Mouse (Mus musculus) heart, embryonic 14.5 days (tissue): ENCODE measurements around the gene Chd1l. TPM values are rescaled to one million over a fixed set of nuclear protein-coding genes. Genes with fewer than 3 reads are reported as not detected.

ENCODE experiments used
- ATAC-seq: fragments of 200-750 bp; cut with Nextera tagmentation; 2 replicates; pipeline ENCODE4 v1.8.0; 2017; ENCODE audit warnings: low read depth, moderate TSS enrichment; ENCODE audit not compliant: insufficient number of reproducible peaks, insufficient read depth, low FRiP score
- H3K27ac ChIP-seq, 2 experiments: fragments of 200-500 bp in 1 of 2; fragments of 300-500 bp in 1 of 2; sonication (generic) in 1 of 2; replicated peaks in 1 of 2; 2 replicates each; pipeline ENCODE4 v1.5.1; 2012 to 2014; ENCODE audit warnings: low read depth in 2 of 2, low read length in 2 of 2, control low read depth in 1 of 2, mild to moderate bottlenecking in 1 of 2, mixed read lengths in 1 of 2; ENCODE audit not compliant: control insufficient read depth in 1 of 2, insufficient read depth in 1 of 2
- H3K27me3 ChIP-seq: fragments of 300-500 bp; sonication (generic); 2 replicates; pipeline ENCODE4 v1.6.1; 2014; ENCODE audit warnings: mild to moderate bottlenecking, low read length, control low read depth; ENCODE audit not compliant: control insufficient read depth, insufficient read depth
- H3K36me3 ChIP-seq: fragments of 300-500 bp; sonication (generic); 2 replicates; pipeline ENCODE4 v1.6.1; 2014; ENCODE audit warnings: mild to moderate bottlenecking, control low read depth, low read length, mixed read lengths; ENCODE audit not compliant: control insufficient read depth, insufficient read depth
- H3K4me1 ChIP-seq, 2 experiments: fragments of 200-500 bp in 1 of 2; fragments of 300-500 bp in 1 of 2; sonication (generic) in 1 of 2; 2 replicates each; pipeline ENCODE4 v1.6.1; 2012 to 2014; ENCODE audit warnings: low read length in 2 of 2, control low read depth in 1 of 2, mixed read lengths in 1 of 2; ENCODE audit not compliant: control insufficient read depth in 2 of 2, insufficient read depth in 2 of 2
- H3K4me2 ChIP-seq: fragments of 300-500 bp; sonication (generic); 2 replicates; pipeline ENCODE4 v1.6.1; 2014; ENCODE audit warnings: mild to moderate bottlenecking, low read length
- H3K4me3 ChIP-seq, 2 experiments: fragments of 200-500 bp in 1 of 2; fragments of 300-500 bp in 1 of 2; sonication (generic) in 1 of 2; 2 replicates each; pipeline ENCODE4 v1.5.1; 2012 to 2014; ENCODE audit warnings: low read length in 2 of 2, mild to moderate bottlenecking in 2 of 2, control low read depth in 1 of 2, low read depth in 1 of 2, moderate library complexity in 1 of 2; ENCODE audit not compliant: control insufficient read depth in 1 of 2, insufficient read depth in 1 of 2
- H3K9ac ChIP-seq: fragments of 300-500 bp; sonication (generic); 2 replicates; pipeline ENCODE4 v1.6.1; 2014; ENCODE audit warnings: mild to moderate bottlenecking, low read length
- H3K9me3 ChIP-seq: fragments of 300-500 bp; sonication (generic); 2 replicates; pipeline ENCODE4 v1.6.1; 2016; ENCODE audit warnings: low read length, control low read depth; ENCODE audit not compliant: control insufficient read depth
- WGBS: fragments of 180-500 bp; shearing (Covaris S2); extraction: QIAGEN DNeasy Blood & Tissue Kit; methylation state at CpG from one replicate; pipeline ENCODE4 v1.1.7; 2014; 5-methylcytosine and 5-hydroxymethylcytosine counted together
- polyA plus RNA-seq: library from polyadenylated mRNA; unstranded; fragments of >200 nt; fragmentation: Nextera tagmentation; extraction: Ambion mirVana; gene quantifications from 2 replicates; pipeline ENCODE4 v1.2.1, GENCODE M21; 2014

The Chd1l gene
- polyA plus RNA-seq, 1 experiment from 2014 or later: 14.0 TPM

DNA sequence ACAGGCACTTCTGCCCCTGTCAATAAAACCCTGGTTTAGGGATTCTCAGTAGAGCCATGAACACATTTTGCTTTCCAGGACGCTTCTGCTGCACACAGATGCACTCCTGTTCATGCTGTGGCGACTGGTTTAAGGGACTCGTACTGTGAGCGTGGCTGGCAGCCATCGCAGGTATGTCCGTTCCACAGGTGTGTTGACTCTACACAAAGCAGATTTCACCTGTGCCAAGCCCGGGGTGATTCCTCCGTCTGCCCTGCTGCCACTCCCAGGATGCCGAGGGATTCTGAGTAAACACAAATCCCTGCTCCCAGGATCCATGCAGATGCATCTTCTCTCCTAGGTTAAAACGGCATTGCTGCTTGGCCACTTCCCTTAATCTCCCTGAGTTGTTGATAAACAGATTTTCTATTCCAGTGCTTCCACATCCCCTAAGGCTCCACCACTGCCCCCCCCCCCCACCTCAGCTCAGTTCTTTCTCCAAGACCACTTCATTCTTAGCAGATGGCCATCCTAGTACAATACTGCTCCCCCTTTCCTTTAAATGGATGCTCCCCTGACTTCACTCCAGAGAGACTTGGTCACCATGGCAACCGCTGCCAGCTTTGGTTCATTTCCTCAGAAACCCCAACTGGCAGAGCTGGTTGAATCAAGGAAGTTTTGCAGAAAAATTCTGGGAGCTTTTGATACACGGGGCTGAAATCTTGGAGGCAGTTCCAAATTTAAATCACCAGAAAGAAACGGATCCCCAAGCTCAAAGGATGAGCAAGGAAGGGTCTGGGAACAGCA, 87.9 kb downstream of the Chd1l start:
- H3K36me3 ChIP-seq: no peaks in the 10 kb centered on the region
- ATAC-seq: no peak
- WGBS: 75% methylated on average over 13 of the region's 13 CpGs

DNA sequence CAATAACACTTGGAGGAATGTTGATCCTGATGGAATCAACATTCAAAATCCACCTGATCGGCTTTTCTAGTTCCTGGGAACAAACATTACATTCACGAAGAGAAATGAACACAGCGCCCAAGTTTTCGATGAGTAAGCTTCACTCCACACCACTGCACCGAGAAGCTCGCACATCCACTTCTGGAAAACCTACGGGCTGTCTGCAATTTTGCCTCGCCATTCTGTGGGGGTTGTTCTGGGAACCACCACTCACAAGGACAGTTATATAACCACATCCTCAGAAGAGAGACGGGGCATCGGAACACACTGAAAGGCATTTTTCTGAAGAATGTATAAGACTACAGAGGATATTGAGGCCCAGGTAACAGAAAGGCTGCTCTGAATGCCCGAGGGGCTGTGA, 90.1 kb downstream of the Chd1l start:
- no peaks in the 10 kb centered on the region for H3K27me3 ChIP-seq
- WGBS: 91% methylated on average over 11 of the region's 11 CpGs
- no peak for ATAC-seq
- no peak overlapping the region for H3K9ac ChIP-seq
- no peak overlapping the region for H3K27ac ChIP-seq
- peaks cover 15% of the 10 kb centered on the region for H3K9me3 ChIP-seq
- H3K36me3 ChIP-seq: no peaks in the 10 kb centered on the region
- H3K4me3 ChIP-seq: no peak overlapping the region
- 0 out of 4 replicates have a peak, but pooled peaks cover 0 to 2% of the 10 kb centered on the region in 2 experiments for H3K4me1 ChIP-seq
- H3K4me2 ChIP-seq: no peak overlapping the region

More for the DNA sequence above, 87.9 kb downstream of the Chd1l start:
- H3K27ac ChIP-seq: no peak overlapping the region
- no peaks in the 10 kb centered on the region for H3K27me3 ChIP-seq
- no peak overlapping the region for H3K4me2 ChIP-seq
- no peak overlapping the region for H3K9ac ChIP-seq
- peaks cover 18% of the 10 kb centered on the region for H3K9me3 ChIP-seq
- H3K4me3 ChIP-seq: no peak overlapping the region
- 0 out of 4 replicates have a peak, but pooled peaks cover 0 to 2% of the 10 kb centered on the region in 2 experiments for H3K4me1 ChIP-seq

DNA sequence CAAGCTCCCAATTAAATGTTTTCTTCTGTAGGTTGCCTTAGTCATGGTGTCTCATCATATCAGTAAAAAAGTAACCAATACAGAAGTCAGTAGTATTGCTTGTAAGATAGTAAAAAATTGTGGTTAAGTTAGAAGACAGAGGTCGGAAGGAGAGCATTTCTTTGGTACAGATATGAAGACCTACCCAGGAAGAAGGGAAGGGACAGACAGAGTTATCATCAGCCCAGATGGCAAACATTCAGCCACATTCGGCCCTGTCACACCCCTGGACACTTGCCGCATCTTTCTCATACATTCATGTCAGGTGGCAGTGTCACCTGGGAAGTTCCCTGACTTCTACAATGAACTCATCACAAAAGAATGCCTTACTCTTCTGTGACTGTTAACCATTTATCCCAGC, 97.7 kb downstream of the Chd1l start:
- Histone ChIP-seq H3K27me3 (no peaks in the 10 kb centered on the region), H3K9me3 (no peaks in the 10 kb centered on the region; the same call in 1 of the 2 replicates), H3K27ac (no peak overlapping the region), H3K4me3 (no peak overlapping the region), H3K4me2 (no peak overlapping the region), H3K36me3 (no peaks in the 10 kb centered on the region), H3K9ac (no peak overlapping the region), H3K4me1 (no peaks in the 10 kb centered on the region)
- 72% methylated on average over 3 of the region's 3 CpGs for WGBS
- ATAC-seq: no peak

Other genes with a start within 250 kb of the Chd1l start
- gene Olfr1402, start 188.2 kb downstream of the Chd1l start, polyA plus RNA-seq: not detected in 2 replicates
- gene Fmo5, start 18.6 kb upstream of the Chd1l start, polyA plus RNA-seq: 3.6 and 3.7 TPM in 2 replicates
- gene Prkab2, start 48.0 kb upstream of the Chd1l start, polyA plus RNA-seq: 14.1 and 14.4 TPM in 2 replicates
- not detected in 2 replicates for gene Gm17651, start 64.5 kb upstream of the Chd1l start, polyA plus RNA-seq